Mouse (Mus musculus) left cerebral cortex, postnatal 36 days (tissue): ENCODE results near the gene Gpr157. TPM values are rescaled to one million over a fixed set of nuclear protein-coding genes. Genes with fewer than 3 reads are reported as not detected.

Experiments used
- DNase-seq, 2 experiments: peaks; one replicate each; pipeline ENCODE4 v3.0.0; 2021 to 2022; ENCODE audit warnings: low spot score in 2 of 2, mixed read lengths in 1 of 2
- intact Hi-C: fragments of 180-260 bp; cut with DNase I; formaldehyde crosslinking; loops from one replicate; pipeline ENCODE4 v1.15.1; 2025
- microRNA-seq: library from miRNA; unstranded; fragments of <30 nt; microRNA quantifications from one replicate; pipeline ENCODE4 v1.2.0, GENCODE M21; 2022
- total RNA-seq, 2 experiments: library from RNA; stranded (reverse); gene quantifications; 2 replicates each; pipeline ENCODE4 v1.2.3; 2021

Gene Gpr157
- total RNA-seq, 2 experiments from 2014 or later: 1.5 to 1.6 TPM

DNA sequence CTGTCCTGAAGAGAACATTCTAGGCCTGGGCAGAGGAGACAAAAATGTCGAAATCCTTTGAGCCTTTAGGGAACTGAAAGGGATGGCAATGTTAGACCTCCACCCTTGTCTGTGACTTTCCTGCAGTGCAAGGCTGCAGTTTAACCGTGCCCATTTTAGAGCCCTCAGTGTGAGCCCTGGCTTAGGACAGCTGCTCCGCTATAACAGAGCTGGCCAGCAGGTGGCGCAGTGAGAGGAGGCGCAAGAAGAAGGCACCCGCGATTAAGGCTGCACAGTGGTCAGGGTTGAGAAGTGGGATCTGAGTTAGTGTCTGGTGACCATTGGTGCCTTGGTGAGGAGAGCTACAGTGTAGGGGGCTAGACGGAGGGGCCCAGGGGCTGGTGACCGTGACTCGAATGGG, 49.5 kb downstream of the Gpr157 start:
- intact Hi-C loops: loop anchor here (5.0 kb wide), 1 partner anchor 81 kb away; no protein-coding TSS in a partner anchor
- DNase-seq: peak; percentile 56 to 58

DNA sequence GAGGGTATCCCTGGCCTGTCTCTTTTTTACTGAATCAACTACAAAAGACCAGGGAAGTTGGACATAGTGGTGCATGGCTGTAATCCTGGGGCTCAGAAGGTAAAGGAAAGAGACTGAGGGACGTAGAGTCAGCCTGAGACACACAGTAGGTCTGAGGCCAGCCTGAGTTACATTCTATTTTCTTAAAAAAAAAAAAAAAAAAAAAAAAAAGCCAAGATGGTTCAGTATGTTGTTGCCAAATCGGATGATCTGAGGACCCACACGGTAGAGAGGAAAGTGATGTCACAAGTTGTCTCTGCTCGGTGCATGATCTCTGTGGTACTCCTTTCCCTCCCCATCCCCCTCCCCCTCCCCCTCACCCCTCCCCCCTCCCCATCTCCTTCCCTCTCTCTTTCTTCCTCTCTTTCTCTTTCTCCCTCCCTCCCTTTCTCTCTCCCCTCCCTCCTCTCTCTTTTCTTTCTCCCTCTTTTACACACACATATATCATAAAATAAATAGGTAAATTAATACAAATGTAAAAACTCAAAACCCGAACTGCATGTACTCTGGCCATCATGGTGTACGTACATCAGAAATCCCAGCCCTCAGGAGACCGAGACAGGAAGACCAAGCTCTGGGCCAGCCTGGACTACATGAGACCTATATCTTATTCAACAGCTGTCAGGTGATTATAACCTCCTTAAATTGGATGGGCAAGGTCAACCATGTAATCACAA, 50.4 kb downstream of the Gpr157 start:
- intact Hi-C loops: loop anchor here (5.0 kb wide), 1 partner anchor 80 kb away; no protein-coding TSS in a partner anchor

DNA sequence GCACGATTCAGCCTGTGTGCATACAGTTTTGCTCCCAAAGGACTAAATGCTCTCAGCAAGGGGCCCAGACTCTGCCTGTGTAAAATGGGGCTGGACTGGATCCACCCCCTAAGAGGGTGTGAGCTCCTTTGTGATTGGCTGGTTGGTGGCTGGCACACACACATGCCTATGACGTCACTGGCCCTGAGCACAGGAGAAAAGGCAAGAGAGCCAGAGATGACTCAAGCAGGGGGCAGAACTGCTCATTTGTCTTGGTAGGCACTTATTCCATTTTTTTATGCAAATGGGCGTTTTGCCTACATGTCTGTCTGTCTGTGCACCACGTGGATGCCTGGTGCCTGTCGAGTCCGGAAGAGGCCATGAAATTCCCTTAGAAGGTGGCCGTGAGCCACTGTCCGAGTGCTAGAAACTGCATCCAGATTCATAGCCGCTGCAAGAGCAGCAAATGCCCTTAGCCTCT, 50.9 kb downstream of the Gpr157 start:
- peak; percentile 47 to 53 for DNase-seq
- intact Hi-C loops: loop anchor here (5.0 kb wide), 1 partner anchor 79 kb away; no protein-coding TSS in a partner anchor

More for the DNA sequence above, 50.4 kb downstream of the Gpr157 start:
- DNase-seq: no peak

DNA sequence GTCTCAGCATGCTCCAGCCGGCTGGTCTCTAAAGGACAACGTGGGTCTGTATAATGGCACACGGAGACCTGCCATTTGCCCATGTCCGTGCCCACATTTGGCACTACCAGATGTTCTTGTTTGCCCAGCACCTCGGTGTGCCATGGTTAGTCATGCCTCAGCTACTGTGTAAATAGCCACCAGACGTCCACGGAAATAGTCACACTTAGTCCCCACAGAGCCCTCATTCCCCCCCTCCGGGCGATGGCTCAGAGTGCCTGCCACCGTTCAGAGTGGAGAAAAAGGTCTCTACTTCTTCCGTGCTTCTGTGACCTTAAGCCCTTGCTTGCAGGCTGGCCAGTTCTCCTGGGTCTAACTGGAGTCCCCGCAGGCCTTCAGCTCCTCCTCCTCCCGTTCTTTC, 51.9 kb downstream of the Gpr157 start:
- intact Hi-C loops: loop anchor here (5.0 kb wide), 1 partner anchor 78 kb away; no protein-coding TSS in a partner anchor
- no peak for DNase-seq

DNA sequence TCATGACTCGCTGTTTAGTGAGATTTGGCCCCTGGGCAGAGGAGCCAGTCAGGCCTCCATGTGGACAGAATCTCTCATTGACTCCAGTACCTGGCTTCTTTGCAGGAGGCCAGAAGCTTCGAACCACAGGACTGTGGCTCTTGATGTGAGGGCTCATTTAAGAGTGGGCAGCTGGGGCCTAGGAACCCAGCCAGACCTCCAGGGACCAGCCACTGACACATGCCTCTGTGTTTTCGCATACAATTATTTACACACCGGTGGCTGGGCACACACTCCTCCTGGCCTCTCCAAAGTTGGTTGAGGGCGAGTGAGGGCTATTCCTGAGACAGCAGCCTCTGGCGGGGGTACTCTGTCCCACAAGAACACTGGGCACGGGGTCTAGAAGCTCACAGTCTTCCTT, 53.2 kb downstream of the Gpr157 start:
- no peak for DNase-seq
- intact Hi-C loops: no loop called here

DNA sequence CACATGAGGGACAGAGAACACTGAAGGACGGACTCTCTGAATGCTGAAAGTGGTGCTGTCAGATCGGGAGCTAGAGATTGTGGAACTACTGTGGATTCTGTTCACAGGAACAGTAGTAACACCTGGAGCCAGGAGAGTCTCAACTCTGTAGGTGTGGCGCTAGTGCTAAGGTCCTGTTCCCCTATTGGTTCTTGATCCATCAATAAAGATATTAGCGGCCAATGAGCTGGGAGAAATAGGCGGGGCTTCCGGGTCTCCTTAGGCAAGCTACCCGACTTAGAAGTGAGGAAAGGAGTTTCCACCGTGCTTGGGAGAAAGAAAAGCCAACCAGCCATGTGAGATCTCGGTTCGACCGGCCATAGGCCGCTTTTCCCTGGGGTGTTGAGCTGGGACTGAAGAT, 57.1 kb downstream of the Gpr157 start:
- DNase-seq: no peak
- intact Hi-C loops: no loop called here

DNA sequence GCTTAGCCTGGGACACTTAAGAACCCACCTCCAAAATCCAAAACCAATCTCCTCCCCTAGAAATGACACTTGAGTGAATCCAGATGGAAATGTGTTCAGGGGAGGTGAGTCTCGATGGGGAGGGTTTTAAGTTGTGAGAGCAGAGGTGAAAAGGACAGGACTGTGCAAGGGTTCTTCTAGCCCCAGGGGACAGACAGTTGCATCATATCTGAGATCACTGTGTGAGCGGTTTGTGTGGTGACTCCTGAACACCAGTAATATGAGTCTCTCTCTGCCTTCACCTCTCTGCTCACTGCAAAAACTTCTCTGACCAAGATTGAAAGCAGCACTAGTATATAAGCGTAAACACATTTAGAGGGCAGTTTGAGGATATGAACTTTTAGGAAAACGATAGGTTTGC, 59.1 kb downstream of the Gpr157 start:
- no peak for DNase-seq
- intact Hi-C loops: no loop called here

DNA sequence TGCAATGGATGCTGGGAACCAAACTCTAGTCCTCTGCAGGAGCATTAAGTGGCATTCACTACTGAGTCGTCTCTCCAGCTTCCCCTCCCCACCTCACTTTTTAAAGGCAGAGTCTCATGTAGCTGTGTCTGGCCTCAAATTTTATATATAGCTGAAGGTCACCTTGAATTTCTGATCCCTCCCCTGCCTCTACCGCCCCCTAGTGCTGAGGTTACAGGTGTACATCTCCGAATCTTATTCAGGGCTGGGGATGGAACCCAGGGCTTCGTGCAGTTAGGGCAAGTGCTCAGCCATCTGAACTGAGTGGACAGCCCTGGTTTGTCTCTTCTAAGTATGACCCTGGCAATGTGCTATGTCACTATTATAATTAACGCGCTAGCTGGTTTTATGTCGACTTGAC, 63.9 kb downstream of the Gpr157 start:
- no peak for DNase-seq
- intact Hi-C loops: no loop called here

DNA sequence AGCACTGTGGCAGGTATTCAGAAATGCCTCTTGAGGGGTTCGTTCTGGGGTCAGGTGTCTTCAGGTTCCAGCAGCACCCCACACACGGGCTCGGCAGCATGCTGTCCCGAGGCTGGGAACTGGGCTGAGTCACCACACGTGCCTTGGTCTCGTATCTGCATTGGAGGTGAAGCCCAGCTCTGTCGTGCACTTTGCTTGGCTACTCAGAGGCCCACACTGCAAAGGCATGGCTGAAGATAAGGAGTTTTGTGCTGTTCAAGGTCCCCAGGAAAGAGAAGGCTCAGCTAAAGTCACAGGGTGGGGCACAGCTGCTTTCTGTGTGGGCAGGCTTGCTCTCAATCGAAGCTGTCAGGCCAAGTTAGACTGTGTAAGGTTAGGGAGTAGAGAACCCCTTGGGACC, 65.3 kb downstream of the Gpr157 start:
- intact Hi-C loops: no loop called here
- no peak for DNase-seq

DNA sequence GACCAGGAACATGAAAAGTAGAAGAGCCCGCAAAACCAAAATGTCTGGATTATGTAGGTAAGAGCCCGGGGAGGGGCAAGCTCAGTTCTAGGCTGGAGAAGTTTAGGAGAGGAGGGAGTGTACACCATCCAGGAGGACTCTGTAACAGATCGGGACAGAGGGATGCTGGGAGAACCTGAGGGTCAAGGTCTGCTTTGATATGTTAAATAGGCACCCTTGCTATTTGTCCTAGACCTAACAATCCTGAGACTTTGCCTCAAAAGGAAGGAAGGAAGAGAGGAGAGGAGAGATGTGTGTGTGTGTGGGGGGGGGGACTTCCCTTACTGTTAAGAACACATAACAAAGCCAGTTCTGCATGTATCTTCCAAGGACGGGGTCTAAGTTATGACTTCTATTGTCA, 68.1 kb downstream of the Gpr157 start:
- DNase-seq: no peak
- intact Hi-C loops: no loop called here

Small RNA genes lying within 50 kb of the gene (microRNA-seq; reads per million reads assigned to microRNA genes)
- gene Mir34a: 3,472 reads per million, percentile 89 among the genes with 10 or more reads in this experiment

Other genes with a start within 250 kb of the Gpr157 start
- 10 to 100 TPM; 17.1 to 19.0 TPM for gene Spsb1, start 132.3 kb upstream of the Gpr157 start, total RNA-seq
- 10 to 100 TPM; 12.5 to 14.3 TPM for gene H6pd, start 78.3 kb upstream of the Gpr157 start, total RNA-seq
- 1 to 10 TPM; 6.3 to 7.3 TPM for gene Slc2a5, start 31.9 kb downstream of the Gpr157 start, total RNA-seq
- not detected for gene Slc2a7, start 61.6 kb downstream of the Gpr157 start, total RNA-seq
- not detected for gene Car6, start 114.0 kb downstream of the Gpr157 start, total RNA-seq
- gene Eno1, start 149.4 kb downstream of the Gpr157 start, total RNA-seq: 100 to 1,000 TPM; 416 to 459 TPM
- gene Rere, start 194.3 kb downstream of the Gpr157 start, total RNA-seq: 100 to 1,000 TPM in 1 of 2 experiments, 10 to 100 TPM in 1; 86.7 to 131 TPM